8 mouse cellular contexts compared by ENCODE assay signal in genomic region chr17:17293932-17294534, GRCm38 (mm10).
DNase-seq lines count a peak whose midpoint lies in the region; ATAC-seq lines count a peak whose summit lies in the region.
"Not testable (repeated sequence)": the region's sequence is repeated elsewhere in the genome, so short reads cannot be mapped to it uniquely, and the experiment has no call there.

No protein-coding gene starts in this region.

- not testable (repeated sequence) for H3K36me3 ChIP-seq in hindbrain, embryonic 11.5 days (ENCODE audit: control insufficient read depth, insufficient read depth, low read length)

- 0 out of 2 replicates have a peak overlapping the region, but pooled peaks have one; percentile 33 for H3K9ac ChIP-seq in hindbrain, embryonic 11.5 days (ENCODE audit: low read depth, low read length)

- WGBS in hindbrain, embryonic 11.5 days = under 1% methylated on average over 13 of the region's 13 CpGs

- H3K27me3 ChIP-seq in hindbrain, embryonic 11.5 days (ENCODE audit: control insufficient read depth, insufficient read depth, low read length) = not testable (repeated sequence)

- H3K4me1 ChIP-seq in hindbrain, embryonic 11.5 days (replicated peaks; ENCODE audit: control insufficient read depth, insufficient read depth, low read length) = not testable (repeated sequence)

- H3K4me2 ChIP-seq in hindbrain, embryonic 11.5 days (replicated peaks; ENCODE audit: low read depth, low read length) = not testable (repeated sequence)

- not testable (repeated sequence) for H3K9me3 ChIP-seq in hindbrain, embryonic 11.5 days (ENCODE audit: control insufficient read depth, low read length)

- ATAC-seq in hindbrain, embryonic 11.5 days (ENCODE audit: low FRiP score) = peak; percentile 99

- DNase-seq in Muller cell, postnatal 12 days (ENCODE audit: inconsistent ontology term) = peak; percentile 87
- DNase-seq in cerebellum, adult 9-11 months = peak; percentile 94
- DNase-seq in frontal cortex, adult 2 months (ENCODE audit: extremely low spot score in 1 of 2, low spot score in 1 of 2) = peak; percentile 93 to 94
- peak; percentile 75 for DNase-seq in hindbrain, embryonic 11.5 days (ENCODE audit: low spot score)
- peak; percentile 82 to 85 for DNase-seq in layer of hippocampus, postnatal 10 days (ENCODE audit: low spot score in 2 of 2)
- peak; percentile 94 for DNase-seq in lung, postnatal 10 days
- peak; percentile 74 for DNase-seq in ovary, postnatal 36 days (ENCODE audit: low spot score)
- DNase-seq in thymus, postnatal 25 days = peak; percentile 87

- H3K27ac ChIP-seq in hindbrain, embryonic 11.5 days (ENCODE audit: low read depth, low read length) = not testable (repeated sequence)

- H3K4me3 ChIP-seq in hindbrain, embryonic 11.5 days (ENCODE audit: low read depth, low read length) = peak overlapping the region; percentile 36
